Mouse (Mus musculus): ENCODE data around the gene Grwd1. TPM values are rescaled to one million over a fixed set of nuclear protein-coding genes. Genes with fewer than 3 reads are reported as not detected.

Gene Grwd1
- polyA plus RNA-seq, 1 experiment from 2014 or later, result 75.6 TPM

DNA sequence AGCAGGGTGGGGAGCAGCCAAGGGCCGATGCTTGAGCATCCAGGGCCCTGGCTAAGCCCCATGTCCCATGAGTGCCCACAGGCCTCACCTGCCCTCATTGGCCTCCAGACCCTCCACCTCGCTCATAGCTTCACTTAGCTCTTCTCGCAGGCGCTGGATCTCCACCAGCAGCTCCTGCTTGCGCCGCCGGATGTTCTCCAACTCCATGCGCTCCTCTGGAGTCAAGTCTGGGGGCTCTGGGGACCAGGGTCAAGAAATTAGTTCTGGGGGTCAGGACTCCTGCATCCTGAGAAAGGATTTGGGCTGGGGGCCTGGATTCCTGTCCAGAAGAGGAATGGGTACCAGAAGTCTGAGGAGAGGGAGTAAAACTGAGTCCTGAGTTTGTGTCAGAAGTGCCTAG is 17.8 kb downstream of the Grwd1 start:
- Histone ChIP-seq H3K27me3 (no peaks in the 10 kb centered on the region), H3K36me3 (peaks cover 51% of the 10 kb centered on the region), H3K4me2 (replicated peaks) (peak overlapping the region; percentile 85), H3K27ac (peak overlapping the region; percentile 100; the same call in 1 of the 2 replicates), H3K9me3 (no peaks in the 10 kb centered on the region), H3K4me3 (peak overlapping the region; percentile 94), H3K9ac (peak overlapping the region; percentile 100), H3K4me1 (peaks cover 23% of the 10 kb centered on the region)
- WGBS, result 75% methylated on average over 8 of the region's 8 CpGs
- no peak for ATAC-seq (ENCODE audit: insufficient number of reproducible peaks, insufficient read depth, low FRiP score, low TSS enrichment)

DNA sequence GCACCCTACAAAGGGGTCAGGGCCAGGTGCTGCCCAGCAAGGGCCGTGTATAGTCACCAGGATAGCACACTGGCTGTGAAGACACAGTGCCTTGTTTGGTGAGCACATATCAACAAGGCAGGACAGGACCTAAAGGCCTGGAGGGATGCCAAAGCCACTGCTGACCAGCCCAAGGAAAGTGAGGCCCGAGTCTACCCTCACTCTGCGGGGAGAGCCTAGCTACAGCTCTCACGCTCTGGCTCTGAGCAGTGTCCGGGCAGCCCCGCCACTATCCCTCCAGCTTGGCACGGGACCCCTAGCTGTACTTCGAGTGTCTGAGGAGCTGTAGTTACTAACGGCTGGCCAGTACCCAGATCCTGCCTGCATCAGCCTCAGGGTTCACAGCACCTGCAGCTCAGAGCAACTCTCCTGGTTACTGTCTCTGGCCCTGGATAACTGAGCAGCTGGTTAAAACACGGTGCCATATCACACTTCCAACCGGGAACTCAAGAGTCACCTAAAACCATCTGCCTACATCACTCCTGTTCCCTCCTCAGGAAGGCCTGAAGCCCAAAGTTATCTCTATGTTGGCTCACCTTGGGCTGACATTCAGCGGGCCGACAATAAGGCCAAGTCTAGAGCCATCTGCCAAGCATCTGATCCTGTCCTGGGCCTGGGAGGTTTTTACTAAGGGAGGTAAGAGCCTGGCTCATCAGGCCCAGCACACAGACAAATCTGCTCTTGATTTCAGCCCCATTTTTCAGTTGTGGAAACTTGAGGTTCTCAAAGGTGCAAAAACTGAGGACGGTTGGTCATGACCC is 21.3 kb downstream of the Grwd1 start:
- no peak overlapping the region for H3K9ac ChIP-seq
- peaks cover 65% of the 10 kb centered on the region for H3K36me3 ChIP-seq
- H3K9me3 ChIP-seq, result no peaks in the 10 kb centered on the region
- peaks cover 12% of the 10 kb centered on the region for H3K4me1 ChIP-seq
- H3K4me3 ChIP-seq, result no peak overlapping the region
- H3K27ac ChIP-seq, result no peak overlapping the region
- 83% methylated on average over 14 of the region's 14 CpGs for WGBS
- H3K4me2 ChIP-seq (replicated peaks), result no peak overlapping the region
- no peak for ATAC-seq (ENCODE audit: insufficient number of reproducible peaks, insufficient read depth, low FRiP score, low TSS enrichment)
- no peaks in the 10 kb centered on the region for H3K27me3 ChIP-seq

DNA sequence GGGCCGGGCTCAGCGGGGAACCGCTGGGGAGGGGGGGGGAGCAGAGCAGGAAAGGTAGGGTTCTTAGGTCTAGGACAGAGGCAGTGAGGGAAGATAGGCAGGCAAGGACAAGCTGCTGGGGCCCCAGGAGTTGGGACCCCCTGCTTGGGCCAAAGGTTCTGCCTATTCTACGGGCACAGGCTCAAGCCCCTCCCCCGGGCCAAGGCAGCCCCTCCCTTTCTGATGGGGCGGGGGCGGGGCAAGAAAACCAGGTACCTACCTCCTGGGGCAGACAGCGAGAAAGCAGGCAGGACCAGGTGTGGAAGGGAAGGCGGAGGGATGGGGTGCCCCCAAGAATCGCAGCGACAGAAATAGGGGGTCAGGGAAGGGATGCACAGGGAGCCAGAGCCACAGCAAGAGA is 22.3 kb downstream of the Grwd1 start:
- ATAC-seq (ENCODE audit: insufficient number of reproducible peaks, insufficient read depth, low FRiP score, low TSS enrichment), result no peak
- H3K9me3 ChIP-seq, result no peaks in the 10 kb centered on the region
- H3K36me3 ChIP-seq, result peaks cover 67% of the 10 kb centered on the region
- no peak overlapping the region for H3K4me3 ChIP-seq
- H3K27ac ChIP-seq, result no peak overlapping the region
- no peaks in the 10 kb centered on the region for H3K27me3 ChIP-seq
- H3K9ac ChIP-seq, result no peak overlapping the region
- H3K4me1 ChIP-seq, result peaks cover 12% of the 10 kb centered on the region
- H3K4me2 ChIP-seq (replicated peaks), result no peak overlapping the region
- WGBS, result 44% methylated on average over 11 of the region's 11 CpGs

DNA sequence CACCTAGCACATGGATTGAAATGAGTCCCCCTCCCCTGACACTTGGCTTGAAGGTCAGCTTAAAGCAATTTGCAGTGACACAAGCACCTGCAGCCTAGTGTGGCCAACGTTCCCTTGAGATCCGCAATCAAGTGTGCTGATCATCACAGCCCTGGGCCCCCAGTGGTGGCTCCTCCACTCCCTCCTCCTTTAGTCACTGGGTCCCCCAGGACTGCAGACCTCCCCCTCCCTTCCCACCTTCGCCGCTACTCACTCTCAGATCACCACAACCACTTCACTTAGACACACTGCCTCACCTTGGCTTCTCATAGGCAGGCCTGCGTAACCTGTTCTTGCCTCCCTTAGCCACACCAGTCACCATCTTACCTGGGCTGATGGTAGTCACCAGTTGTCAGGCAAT is 24.8 kb downstream of the Grwd1 start:
- no peak overlapping the region for H3K4me2 ChIP-seq (replicated peaks)
- no peak for ATAC-seq (ENCODE audit: insufficient number of reproducible peaks, insufficient read depth, low FRiP score, low TSS enrichment)
- no peaks in the 10 kb centered on the region for H3K9me3 ChIP-seq
- H3K4me3 ChIP-seq, result no peak overlapping the region
- 64% methylated on average over 5 of the region's 5 CpGs for WGBS
- no peak overlapping the region for H3K9ac ChIP-seq
- H3K36me3 ChIP-seq, result peaks cover 60% of the 10 kb centered on the region
- 0 out of 2 replicates have a peak, but pooled peaks cover 2% of the 10 kb centered on the region for H3K27me3 ChIP-seq
- 0 out of 2 replicates have a peak overlapping the region, but pooled peaks have one; percentile 12 for H3K27ac ChIP-seq
- H3K4me1 ChIP-seq, result 0 out of 2 replicates have a peak, but pooled peaks cover 3% of the 10 kb centered on the region

DNA sequence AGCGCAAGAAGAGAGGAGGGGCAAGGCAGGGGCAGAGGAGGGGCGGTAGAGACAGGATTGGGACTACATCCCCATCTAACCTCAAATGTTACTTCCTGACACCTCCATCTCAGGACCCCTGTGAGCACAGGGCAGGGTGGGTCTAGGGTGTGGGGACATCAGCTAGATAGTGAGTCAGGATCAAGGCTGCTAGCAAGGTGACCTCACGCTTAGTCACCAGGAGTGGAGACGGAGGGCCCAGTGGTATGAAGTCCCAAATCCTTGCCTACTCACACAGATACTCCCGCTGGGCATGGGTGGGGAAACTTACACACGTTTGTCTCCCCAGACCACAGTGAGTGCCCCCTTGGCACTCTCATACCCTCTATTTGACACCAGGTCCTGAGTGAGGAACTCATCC is 28.2 kb downstream of the Grwd1 start:
- H3K9ac ChIP-seq, result no peak overlapping the region
- H3K4me2 ChIP-seq (replicated peaks), result no peak overlapping the region
- ATAC-seq (ENCODE audit: insufficient number of reproducible peaks, insufficient read depth, low FRiP score, low TSS enrichment), result no peak
- H3K36me3 ChIP-seq, result peaks cover 27% of the 10 kb centered on the region
- H3K4me1 ChIP-seq, result peaks cover 23% of the 10 kb centered on the region
- no peak overlapping the region for H3K27ac ChIP-seq
- H3K4me3 ChIP-seq, result no peak overlapping the region
- H3K9me3 ChIP-seq, result no peaks in the 10 kb centered on the region
- 91% methylated on average over 6 of the region's 6 CpGs for WGBS
- peaks cover 24% of the 10 kb centered on the region for H3K27me3 ChIP-seq

DNA sequence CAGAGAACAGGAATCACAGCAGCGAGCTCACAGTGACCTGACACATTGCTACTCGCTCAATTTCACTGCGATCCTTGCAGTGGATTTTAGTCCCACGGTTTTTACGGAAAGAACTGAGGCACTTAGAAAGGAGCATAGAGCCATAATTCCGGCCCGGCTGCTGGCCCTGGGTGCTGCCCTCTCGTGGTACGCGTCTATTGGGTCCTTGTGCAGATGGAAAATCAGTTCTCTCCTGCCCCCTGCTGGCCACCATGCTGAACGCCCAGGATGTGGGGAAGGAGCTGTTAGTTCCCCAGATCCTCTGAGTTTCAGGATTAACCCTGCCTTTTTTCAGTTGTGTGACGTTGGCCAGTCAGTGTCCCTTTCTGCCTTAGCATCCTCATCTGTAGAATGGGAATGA is 29.4 kb downstream of the Grwd1 start:
- no peak overlapping the region for H3K4me3 ChIP-seq
- no peaks in the 10 kb centered on the region for H3K9me3 ChIP-seq
- peaks cover 28% of the 10 kb centered on the region for H3K4me1 ChIP-seq
- peaks cover 36% of the 10 kb centered on the region for H3K27me3 ChIP-seq
- peak overlapping the region; percentile 19 for H3K4me2 ChIP-seq (replicated peaks)
- no peak overlapping the region for H3K27ac ChIP-seq
- H3K9ac ChIP-seq, result no peak overlapping the region
- 2% methylated on average over 12 of the region's 12 CpGs for WGBS
- no peak for ATAC-seq (ENCODE audit: insufficient number of reproducible peaks, insufficient read depth, low FRiP score, low TSS enrichment)
- H3K36me3 ChIP-seq, result peaks cover 23% of the 10 kb centered on the region

DNA sequence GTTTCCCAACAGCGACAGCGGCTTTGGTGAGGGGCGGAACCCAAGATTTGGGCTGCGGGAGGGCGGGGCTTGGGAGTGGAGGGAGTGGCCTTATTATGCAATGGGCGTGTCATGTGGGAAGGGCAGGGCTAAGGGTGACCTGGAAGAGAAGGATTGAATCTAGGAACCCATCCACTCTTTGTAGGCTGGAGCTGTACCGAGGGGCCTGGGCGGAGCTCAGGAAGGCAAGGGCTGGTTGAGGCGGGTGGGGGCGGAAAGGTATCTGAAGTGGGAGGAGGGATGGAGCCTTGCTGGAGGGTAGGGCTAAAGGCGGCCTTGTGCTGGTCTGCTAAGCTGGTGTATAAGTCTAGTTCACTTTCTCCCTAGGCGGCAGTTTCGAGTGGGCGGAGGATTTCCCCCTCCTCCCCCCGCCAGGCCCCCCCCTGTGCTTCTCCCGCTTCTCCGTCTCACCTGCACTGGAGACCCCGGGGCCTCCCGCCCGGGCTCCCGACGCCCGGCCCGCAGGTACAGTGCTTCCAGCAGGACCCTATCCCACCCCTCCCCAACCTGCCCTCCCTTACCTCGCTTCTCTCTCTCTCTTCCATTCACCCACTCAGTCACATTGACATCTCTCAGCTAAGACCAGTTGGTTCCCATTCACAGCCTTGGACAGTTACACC is 30.1 kb downstream of the Grwd1 start:
- Histone ChIP-seq H3K4me2 (replicated peaks) (peak overlapping the region; percentile 19), H3K27me3 (peaks cover 39% of the 10 kb centered on the region), H3K27ac (no peak overlapping the region), H3K4me1 (peaks cover 28% of the 10 kb centered on the region), H3K9ac (no peak overlapping the region), H3K4me3 (0 out of 2 replicates have a peak overlapping the region, but pooled peaks have one; percentile 0), H3K9me3 (no peaks in the 10 kb centered on the region), H3K36me3 (peaks cover 28% of the 10 kb centered on the region)
- no peak for ATAC-seq (ENCODE audit: insufficient number of reproducible peaks, insufficient read depth, low FRiP score, low TSS enrichment)
- 21% methylated on average over 21 of the region's 25 CpGs for WGBS

DNA sequence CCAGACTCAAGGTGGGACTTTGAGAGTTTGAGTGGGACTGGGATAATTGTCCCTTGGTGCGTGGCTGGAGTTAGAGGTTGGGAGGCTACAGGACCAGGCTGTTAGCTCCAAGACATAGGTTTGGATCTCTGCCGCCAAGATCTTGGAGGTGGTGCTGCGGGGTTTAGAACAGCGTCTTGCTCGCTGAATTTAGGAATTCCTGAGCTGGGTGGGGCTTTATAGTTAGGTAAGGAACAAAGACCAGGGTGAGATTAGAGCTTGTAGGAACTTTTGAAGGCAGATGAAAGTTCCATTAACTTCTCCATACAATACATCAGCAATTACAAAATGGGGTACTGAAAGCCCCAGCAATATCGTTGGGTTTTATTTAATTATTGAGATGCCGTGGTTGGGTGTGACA is 30.7 kb downstream of the Grwd1 start:
- no peaks in the 10 kb centered on the region for H3K9me3 ChIP-seq
- no peak overlapping the region for H3K27ac ChIP-seq
- WGBS, result 35% methylated on average over 7 of the region's 7 CpGs
- ATAC-seq (ENCODE audit: insufficient number of reproducible peaks, insufficient read depth, low FRiP score, low TSS enrichment), result no peak
- H3K27me3 ChIP-seq, result peaks cover 43% of the 10 kb centered on the region
- no peak overlapping the region for H3K4me3 ChIP-seq
- no peak overlapping the region for H3K9ac ChIP-seq
- H3K4me2 ChIP-seq (replicated peaks), result peak overlapping the region; percentile 19; the same call in 1 of the 2 replicates
- peaks cover 35% of the 10 kb centered on the region for H3K36me3 ChIP-seq
- H3K4me1 ChIP-seq, result peaks cover 28% of the 10 kb centered on the region

DNA sequence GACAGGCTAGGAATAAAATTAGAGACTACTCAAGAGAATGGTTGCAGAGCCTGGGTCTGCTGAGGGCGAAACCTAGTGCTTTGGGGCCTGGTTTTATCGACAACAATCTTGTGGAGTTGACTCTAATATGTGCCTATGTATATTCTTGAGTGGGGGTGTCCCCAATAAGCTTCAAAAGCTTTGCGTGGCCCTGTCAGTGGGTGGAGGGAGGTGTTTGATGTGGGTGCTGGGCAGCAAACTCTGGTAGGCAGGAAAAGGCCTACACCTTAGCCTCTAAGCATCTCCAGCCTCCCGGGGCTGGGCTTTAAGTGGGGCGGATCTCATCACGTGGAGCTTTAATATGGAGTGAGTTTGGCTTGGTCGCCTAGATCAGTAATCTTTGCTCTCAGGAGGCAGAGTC is 31.8 kb downstream of the Grwd1 start:
- WGBS, result 52% methylated on average over 7 of the region's 7 CpGs
- H3K36me3 ChIP-seq, result peaks cover 45% of the 10 kb centered on the region
- peak overlapping the region; percentile 83 for H3K4me2 ChIP-seq (replicated peaks)

DNA sequence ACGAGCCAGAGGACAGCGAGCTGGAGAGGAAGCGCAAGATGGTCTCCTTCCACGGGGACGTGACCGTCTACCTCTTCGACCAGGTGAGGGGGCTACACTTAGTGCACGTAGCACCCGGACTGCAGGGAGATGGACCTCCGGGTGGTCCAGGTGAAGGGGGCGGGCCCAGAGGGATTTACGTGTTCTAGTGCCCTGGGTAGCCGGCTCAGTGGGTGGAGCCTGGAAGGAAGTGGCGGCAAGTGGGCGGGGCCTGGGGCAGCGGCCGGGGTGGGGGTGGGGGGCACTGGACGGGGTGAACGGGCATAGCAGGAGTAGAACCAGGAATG is 32.3 kb downstream of the Grwd1 start:
- H3K27ac ChIP-seq, result no peak overlapping the region
- peaks cover 48% of the 10 kb centered on the region for H3K36me3 ChIP-seq
- H3K4me3 ChIP-seq, result peak overlapping the region; percentile 44
- 3% methylated on average over 19 of the region's 19 CpGs for WGBS
- H3K9me3 ChIP-seq, result no peaks in the 10 kb centered on the region
- no peak for ATAC-seq (ENCODE audit: insufficient number of reproducible peaks, insufficient read depth, low FRiP score, low TSS enrichment)
- peaks cover 46% of the 10 kb centered on the region for H3K27me3 ChIP-seq
- peak overlapping the region; percentile 83 for H3K4me2 ChIP-seq (replicated peaks)
- peaks cover 28% of the 10 kb centered on the region for H3K4me1 ChIP-seq
- H3K9ac ChIP-seq, result peak overlapping the region; percentile 64

More for the DNA sequence above, 31.8 kb downstream of the Grwd1 start:
- H3K27me3 ChIP-seq, result peaks cover 44% of the 10 kb centered on the region
- H3K4me1 ChIP-seq, result peaks cover 28% of the 10 kb centered on the region
- ATAC-seq (ENCODE audit: insufficient number of reproducible peaks, insufficient read depth, low FRiP score, low TSS enrichment), result no peak
- H3K27ac ChIP-seq, result no peak overlapping the region
- H3K4me3 ChIP-seq, result no peak overlapping the region
- no peaks in the 10 kb centered on the region for H3K9me3 ChIP-seq
- H3K9ac ChIP-seq, result 0 out of 2 replicates have a peak overlapping the region, but pooled peaks have one; percentile 64

DNA sequence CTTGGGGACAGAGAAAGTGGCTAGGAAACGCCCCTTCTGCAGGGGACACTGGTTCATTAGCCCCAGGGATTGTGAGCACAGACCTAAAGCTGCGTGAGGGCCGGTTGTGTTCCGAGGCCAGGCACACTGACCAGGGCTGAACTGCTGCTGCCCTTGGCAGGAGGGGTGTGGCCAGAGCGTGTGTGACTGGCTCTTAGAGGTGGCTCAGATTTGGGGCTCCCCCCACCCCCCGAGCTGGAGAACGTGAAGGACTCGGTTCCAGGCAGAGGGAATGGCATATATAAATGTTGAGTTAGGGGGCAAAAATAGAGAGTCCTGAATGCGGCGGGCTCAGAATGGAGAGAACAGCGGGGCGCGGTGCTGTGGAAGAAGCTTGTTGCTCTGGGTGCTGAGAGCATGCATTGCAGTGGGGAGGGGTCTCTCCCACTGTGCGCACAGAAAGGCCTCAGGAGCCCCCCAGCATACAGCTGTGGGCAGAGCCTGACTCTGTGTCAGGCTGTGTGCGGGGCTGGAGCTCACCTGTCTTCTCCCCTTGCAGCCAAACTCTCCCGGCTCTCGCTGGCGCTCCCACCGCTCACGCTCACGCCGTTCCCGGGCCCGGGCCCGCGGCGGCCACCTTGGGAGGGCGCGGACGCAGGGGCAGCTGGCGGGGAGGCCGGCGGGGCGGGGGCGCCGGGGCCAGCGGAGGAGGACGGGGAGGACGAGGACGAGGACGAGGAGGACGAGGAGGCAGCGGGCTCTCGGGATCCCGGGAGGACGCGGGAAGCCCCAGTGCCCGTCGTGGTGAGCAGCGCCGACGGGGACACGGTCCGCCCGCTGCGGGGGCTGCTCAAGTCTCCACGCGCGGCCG is 32.9 kb downstream of the Grwd1 start:
- H3K27ac ChIP-seq, result 0 out of 2 replicates have a peak overlapping the region, but pooled peaks have one; percentile 3

More for the DNA sequence above, 32.9 kb downstream of the Grwd1 start:
- WGBS, result 2% methylated on average over 59 of the region's 60 CpGs
- no peak for ATAC-seq (ENCODE audit: insufficient number of reproducible peaks, insufficient read depth, low FRiP score, low TSS enrichment)
- Histone ChIP-seq H3K27me3 (peaks cover 46% of the 10 kb centered on the region), H3K9ac (peak overlapping the region; percentile 64), H3K9me3 (no peaks in the 10 kb centered on the region), H3K4me2 (replicated peaks) (peak overlapping the region; percentile 83), H3K36me3 (peaks cover 48% of the 10 kb centered on the region), H3K4me3 (peak overlapping the region; percentile 44), H3K4me1 (peaks cover 28% of the 10 kb centered on the region)
